Mouse (Mus musculus) G1E (cell line): Measurements from ENCODE around the gene Med24. TPM values are rescaled to one million over a fixed set of nuclear protein-coding genes. Genes with fewer than 3 reads are reported as not detected.

Experiments used
- ATAC-seq: 2 replicates; pipeline ENCODE4 v1.8.0; 2016; ENCODE audit warnings: mild to moderate bottlenecking; ENCODE audit not compliant: insufficient number of reproducible peaks, poor library complexity, low FRiP score, severe bottlenecking; ENCODE audit errors: extremely low read depth
- DNase-seq: peaks from one replicate; pipeline ENCODE4 v3.0.0; 2012; ENCODE audit warnings: low spot score
- H3K27me3 ChIP-seq: 2 replicates; pipeline ENCODE4 v1.6.1; 2012; ENCODE audit warnings: mild to moderate bottlenecking, low read length, inconsistent platforms; ENCODE audit not compliant: insufficient read depth
- H3K36me3 ChIP-seq: replicated peaks from 2 replicates; pipeline ENCODE3; 2012; ENCODE audit warnings: mild to moderate bottlenecking, inconsistent platforms
- H3K4me1 ChIP-seq: 2 replicates; pipeline ENCODE4 v1.6.1; 2012; ENCODE audit warnings: low read depth, low read length, inconsistent platforms, mixed read lengths; ENCODE audit not compliant: insufficient read depth
- H3K4me3 ChIP-seq: 2 replicates; pipeline ENCODE4 v1.5.1; 2012; ENCODE audit warnings: low read depth, mild to moderate bottlenecking, inconsistent platforms, low read length, moderate library complexity, mixed read lengths
- H3K9me3 ChIP-seq: replicated peaks from 2 replicates; pipeline ENCODE4 v1.6.1; 2012; ENCODE audit warnings: inconsistent platforms
- CTCF ChIP-seq: IDR thresholded peaks from 2 replicates; pipeline ENCODE4 v1.5.1; 2012; ENCODE audit warnings: low read depth, low read length, inconsistent platforms, mixed read lengths
- GATA1 ChIP-seq: IDR thresholded peaks from 2 replicates; pipeline ENCODE4 v1.6.1; 2012; ENCODE audit warnings: borderline replicate concordance, low read length, inconsistent platforms, mixed read lengths
- GATA2 ChIP-seq: IDR thresholded peaks from 2 replicates; pipeline ENCODE4 v1.6.1; 2012; ENCODE audit warnings: low read depth, low read length, inconsistent platforms, borderline replicate concordance
- POLR2AphosphoS5 ChIP-seq: IDR thresholded peaks from 2 replicates; pipeline ENCODE4 v1.6.1; 2012; ENCODE audit warnings: low read depth, low read length, inconsistent platforms; ENCODE audit not compliant: insufficient replicate concordance
- TAL1 ChIP-seq: conservative IDR thresholded peaks from 2 replicates; pipeline ENCODE4 v1.6.1; 2012; ENCODE audit warnings: low read depth, low read length, inconsistent platforms, mixed read lengths
- polyA plus RNA-seq: library from polyadenylated mRNA; stranded (reverse); fragments of >175 nt; gene quantifications from 2 replicates; pipeline ENCODE4 v1.2.3, GENCODE M21; 2012
- total RNA-seq, 2 experiments: library from RNA; stranded (forward) in 1 of 2; stranded (reverse) in 1 of 2; fragments of 200-1000 nt in 1 of 2; fragments of >200 nt in 1 of 2; fragmentation: Nextera tagmentation in 1 of 2; gene quantifications; 2 replicates each; pipeline ENCODE4 v1.2.3; 2014 to 2017

Med24 gene
- total and polyA plus RNA-seq, 3 experiments, result 37.8 to 95.6 (median 83.8) TPM

DNA sequence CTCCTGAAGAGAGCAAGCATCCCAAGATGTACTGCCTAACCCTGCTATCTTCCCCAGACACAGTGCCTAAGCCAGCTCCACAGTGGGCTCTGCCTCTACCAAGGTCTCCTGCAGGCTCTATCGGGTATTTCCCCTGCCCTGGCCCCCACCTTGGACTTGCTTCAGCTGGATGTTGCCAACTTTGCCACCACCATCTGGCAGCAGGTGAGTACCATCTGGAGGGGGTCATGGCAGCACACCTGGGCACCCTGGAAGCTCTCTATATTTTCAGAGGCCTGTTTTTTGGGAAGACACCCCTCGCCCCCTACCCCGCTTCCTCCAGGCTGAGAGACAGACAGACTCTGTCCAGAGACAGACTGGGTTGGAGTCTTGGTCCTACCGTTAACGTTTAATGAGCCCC, 26.9 kb downstream of the Med24 start:
- no peak for TF ChIP-seq CTCF
- no peak for TF ChIP-seq GATA1
- no peak for TF ChIP-seq TAL1
- TF ChIP-seq GATA2, result no peak
- no peak for TF ChIP-seq POLR2AphosphoS5
- DNase-seq, result no peak
- H3K4me3 ChIP-seq, result no peak overlapping the region

DNA sequence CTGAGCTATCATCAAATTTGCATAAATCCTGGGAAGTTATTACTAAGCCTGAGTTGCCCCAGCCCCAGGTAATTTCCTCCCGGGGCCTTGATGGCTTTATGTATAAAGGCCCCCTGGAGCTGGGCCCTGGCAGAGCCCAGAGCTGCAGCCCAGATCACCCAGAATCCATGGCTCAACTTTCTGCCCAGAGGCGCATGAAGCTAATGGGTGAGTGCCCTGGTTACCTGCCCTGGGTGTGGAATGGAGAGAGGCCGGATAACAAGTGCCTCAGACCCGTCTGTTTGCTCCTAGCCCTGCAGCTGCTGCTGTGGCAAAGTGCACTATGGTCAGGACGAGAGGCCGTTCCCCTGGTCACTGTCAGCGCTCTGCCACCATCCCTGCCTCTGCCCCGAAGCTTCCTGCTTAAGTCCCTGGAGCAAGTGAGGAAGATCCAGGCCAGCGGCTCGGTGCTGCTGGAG, 28.0 kb downstream of the Med24 start, which contains the start of gene Csf3:
Csf3 (plus strand) TSS at position 51 of the 458 bp plus-strand sequence.
- H3K36me3 ChIP-seq, result peaks cover 42% of the 10 kb centered on the region
- no peak within 1 kb of the TSS for H3K4me3 ChIP-seq
- no peak for TF ChIP-seq GATA1
- TF ChIP-seq GATA2, result no peak
- no peak for TF ChIP-seq POLR2AphosphoS5
- TF ChIP-seq TAL1, result no peak
- no peak for TF ChIP-seq CTCF
- peaks cover 25% of the 10 kb centered on the region for H3K27me3 ChIP-seq
- no peak for DNase-seq
- H3K4me1 ChIP-seq, result peaks cover 18% of the 10 kb centered on the region
- no peaks in the 10 kb centered on the region for H3K9me3 ChIP-seq
- ATAC-seq, result no peak

More for the DNA sequence above, 26.9 kb downstream of the Med24 start:
- Histone ChIP-seq H3K36me3 (peaks cover 42% of the 10 kb centered on the region), H3K27me3 (peaks cover 25% of the 10 kb centered on the region), H3K9me3 (no peaks in the 10 kb centered on the region), H3K4me1 (peaks cover 15% of the 10 kb centered on the region)
- no peak for ATAC-seq

DNA sequence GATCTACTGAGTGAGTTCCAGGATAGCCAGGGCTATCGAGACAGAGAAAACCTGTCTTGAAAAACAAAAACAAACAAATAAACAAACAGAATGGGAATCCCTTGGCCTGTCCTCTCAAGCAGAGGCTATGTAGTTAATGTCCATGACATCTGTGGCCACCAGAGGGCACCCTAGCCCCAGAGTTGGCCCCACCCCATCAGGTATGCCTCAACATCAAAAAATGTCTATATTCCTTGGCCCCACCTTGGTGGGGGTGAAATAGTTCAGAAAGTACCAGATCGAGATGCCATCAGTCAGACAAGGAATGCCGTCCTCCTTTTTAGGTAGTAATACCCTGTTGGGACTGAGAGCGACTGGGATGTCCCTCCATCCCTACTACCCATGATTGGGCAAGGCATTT, 29.3 kb downstream of the Med24 start:
- Histone ChIP-seq H3K27me3 (peaks cover 25% of the 10 kb centered on the region), H3K9me3 (no peaks in the 10 kb centered on the region), H3K36me3 (peaks cover 42% of the 10 kb centered on the region), H3K4me3 (no peak overlapping the region), H3K4me1 (peaks cover 18% of the 10 kb centered on the region)
- DNase-seq, result peak; percentile 76
- no peak for ATAC-seq
- TF ChIP-seq CTCF (peak; percentile 67), GATA2 (no peak)

DNA sequence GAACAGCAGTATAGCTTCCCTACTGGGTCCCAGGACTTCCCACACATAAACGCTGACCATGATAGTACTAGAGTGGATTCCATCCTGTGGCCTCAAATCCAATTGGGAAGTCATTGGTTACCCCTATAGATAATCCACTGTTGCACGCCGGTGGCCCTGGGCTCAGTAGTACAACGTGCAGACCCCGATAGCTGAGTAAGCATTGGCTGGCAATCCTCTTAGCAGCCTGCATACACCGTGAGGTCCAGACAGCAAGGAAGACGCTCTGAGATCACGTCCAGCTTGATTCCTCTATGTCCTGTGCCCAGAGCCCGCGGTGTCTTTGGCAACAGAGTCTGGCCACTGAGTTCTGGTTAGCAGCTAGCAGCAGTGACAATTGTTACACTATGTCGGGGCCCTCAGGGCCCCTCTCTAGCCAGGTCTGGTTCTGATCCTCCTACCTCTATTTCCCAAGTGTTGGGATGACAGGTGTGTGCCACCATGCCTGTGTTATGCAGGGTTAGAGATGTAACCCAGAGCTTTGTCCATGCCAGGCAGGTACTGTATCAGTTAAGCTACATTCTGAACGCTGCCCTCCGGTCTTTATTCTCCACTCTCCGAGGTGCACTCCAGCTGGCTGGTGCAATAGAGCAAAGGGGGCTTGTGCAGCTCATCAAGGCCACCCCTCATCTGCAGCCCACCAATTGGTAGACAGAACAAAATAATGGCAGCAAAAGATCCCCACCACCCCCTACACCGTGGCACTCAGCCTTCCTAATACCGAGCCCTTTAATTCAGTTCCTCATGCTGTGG, 30.2 kb downstream of the Med24 start:
- peaks cover 42% of the 10 kb centered on the region for H3K36me3 ChIP-seq
- TF ChIP-seq CTCF (no peak), TAL1 (no peak)
- no peak for DNase-seq
- peaks cover 25% of the 10 kb centered on the region for H3K27me3 ChIP-seq
- no peak overlapping the region for H3K4me3 ChIP-seq
- no peaks in the 10 kb centered on the region for H3K9me3 ChIP-seq
- no peak for ATAC-seq
- H3K4me1 ChIP-seq, result peaks cover 16% of the 10 kb centered on the region

DNA sequence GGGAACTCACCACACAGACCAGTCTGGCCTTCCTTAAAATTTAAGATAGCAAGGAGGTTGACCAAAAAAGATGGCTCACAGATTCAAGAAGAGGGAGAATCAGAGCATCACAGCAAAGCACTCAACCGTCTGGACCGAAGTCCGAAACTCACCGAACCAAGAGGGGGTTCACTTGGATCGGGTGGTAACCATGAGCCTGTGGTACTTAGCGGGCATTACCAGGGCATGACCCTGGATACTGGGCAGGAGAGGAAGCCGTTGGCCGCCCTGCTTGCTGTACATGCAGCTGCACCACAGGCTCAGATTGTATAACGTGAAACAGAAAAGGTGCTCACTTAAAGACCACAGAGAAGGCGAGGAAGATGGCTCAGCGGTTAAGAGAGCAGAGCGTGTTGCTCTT, 32.0 kb downstream of the Med24 start:
- TF ChIP-seq POLR2AphosphoS5, result no peak
- no peak for TF ChIP-seq GATA2
- TF ChIP-seq TAL1, result no peak
- no peak for TF ChIP-seq CTCF
- no peak for TF ChIP-seq GATA1
- Histone ChIP-seq H3K9me3 (no peaks in the 10 kb centered on the region), H3K36me3 (peaks cover 53% of the 10 kb centered on the region), H3K4me1 (peaks cover 16% of the 10 kb centered on the region), H3K4me3 (no peak overlapping the region), H3K27me3 (peaks cover 20% of the 10 kb centered on the region)
- DNase-seq, result no peak
- no peak for ATAC-seq

DNA sequence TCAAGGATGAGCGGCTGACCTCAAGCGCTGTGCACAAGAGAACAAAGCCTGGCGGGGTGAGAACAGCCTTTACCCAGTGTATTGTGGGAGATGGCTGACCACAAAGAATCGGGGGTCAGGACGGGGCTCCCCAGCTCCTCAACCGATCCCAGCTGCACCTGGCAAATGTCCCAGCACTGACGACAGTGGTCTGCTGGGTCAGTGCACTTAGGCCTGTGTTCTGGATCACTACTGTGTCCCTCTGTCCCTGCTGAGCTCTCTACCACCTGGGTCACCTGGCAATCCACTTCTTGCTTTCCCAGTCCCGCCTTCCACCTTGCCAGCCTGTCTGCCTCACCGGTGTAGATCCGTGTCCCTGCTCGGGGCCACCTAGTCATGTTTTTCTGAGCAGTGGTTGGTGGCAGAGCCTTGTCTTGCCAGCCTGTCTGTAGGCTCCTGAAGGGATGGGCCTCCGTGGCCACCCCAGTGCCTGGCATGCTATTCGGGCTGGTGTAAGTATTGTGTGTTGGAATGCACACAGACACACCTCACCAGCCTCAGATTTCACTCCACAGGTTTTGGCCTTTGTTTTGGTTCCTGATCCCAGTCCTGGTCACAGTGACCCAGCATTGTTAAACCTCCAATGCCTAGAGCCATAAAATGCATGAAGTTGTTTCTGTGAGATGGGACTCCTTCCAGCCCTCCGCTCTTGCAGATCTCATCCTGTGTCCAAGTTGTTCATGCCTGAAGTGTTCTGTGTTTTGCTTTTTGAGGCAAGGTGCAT, 32.6 kb downstream of the Med24 start:
- no peak for ATAC-seq
- H3K36me3 ChIP-seq, result peaks cover 59% of the 10 kb centered on the region
- H3K4me3 ChIP-seq, result no peak overlapping the region
- peaks cover 14% of the 10 kb centered on the region for H3K27me3 ChIP-seq
- no peaks in the 10 kb centered on the region for H3K9me3 ChIP-seq
- TF ChIP-seq CTCF, result no peak
- no peak for TF ChIP-seq GATA1
- TF ChIP-seq GATA2, result no peak
- TF ChIP-seq TAL1, result no peak
- TF ChIP-seq POLR2AphosphoS5, result no peak
- H3K4me1 ChIP-seq, result peaks cover 20% of the 10 kb centered on the region
- DNase-seq, result no peak
